Mouse (Mus musculus) forebrain, embryonic 16.5 days (tissue): ENCODE measurements at regions not wholly inside any gene's neighbourhood (a gene's known extent, or its start where the extent isn't known, plus 50 kb on each side); places are given as distances from the start of the nearest gene placed in this dataset.

ENCODE experiments used
- ATAC-seq: fragments of 200-750 bp; cut with Nextera tagmentation; 2 replicates; pipeline ENCODE4 v1.8.0; 2017; ENCODE audit warnings: mild to moderate bottlenecking, moderate library complexity
- H3K27ac ChIP-seq: fragments of 300-500 bp; sonication (generic); 2 replicates; pipeline ENCODE4 v1.5.1; 2014; ENCODE audit warnings: low read length, control low read depth
- H3K27me3 ChIP-seq: fragments of 300-500 bp; sonication (generic); replicated peaks from 2 replicates; pipeline ENCODE4 v1.6.1; 2014; ENCODE audit warnings: low read length; ENCODE audit not compliant: control insufficient read depth, insufficient read depth
- H3K36me3 ChIP-seq: fragments of 300-500 bp; sonication (generic); 2 replicates; pipeline ENCODE4 v1.6.1; 2014; ENCODE audit not compliant: control insufficient read depth, insufficient read depth
- H3K4me1 ChIP-seq: fragments of 300-500 bp; sonication (generic); replicated peaks from 2 replicates; pipeline ENCODE4 v1.6.1; 2014; ENCODE audit warnings: low read length; ENCODE audit not compliant: control insufficient read depth, insufficient read depth
- H3K4me2 ChIP-seq: fragments of 300-500 bp; sonication (generic); 2 replicates; pipeline ENCODE4 v1.6.1; 2014; ENCODE audit warnings: mild to moderate bottlenecking, low read length, control low read depth
- H3K4me3 ChIP-seq: fragments of 300-500 bp; sonication (generic); replicated peaks from 2 replicates; pipeline ENCODE4 v1.5.1; 2014; ENCODE audit warnings: mild to moderate bottlenecking, low read length, control low read depth
- H3K9ac ChIP-seq: fragments of 300-500 bp; sonication (generic); replicated peaks from 2 replicates; pipeline ENCODE4 v1.6.1; 2014; ENCODE audit warnings: low read depth, low read length, control low read depth
- H3K9me3 ChIP-seq: fragments of 300-500 bp; sonication (generic); 2 replicates; pipeline ENCODE4 v1.6.1; 2016; ENCODE audit warnings: low read length; ENCODE audit not compliant: control insufficient read depth
- WGBS: fragments of 180-500 bp; shearing (Covaris S2); extraction: QIAGEN DNeasy Blood & Tissue Kit; methylation state at CpG from one replicate; pipeline ENCODE4 v1.1.7; 2014; 5-methylcytosine and 5-hydroxymethylcytosine counted together

DNA sequence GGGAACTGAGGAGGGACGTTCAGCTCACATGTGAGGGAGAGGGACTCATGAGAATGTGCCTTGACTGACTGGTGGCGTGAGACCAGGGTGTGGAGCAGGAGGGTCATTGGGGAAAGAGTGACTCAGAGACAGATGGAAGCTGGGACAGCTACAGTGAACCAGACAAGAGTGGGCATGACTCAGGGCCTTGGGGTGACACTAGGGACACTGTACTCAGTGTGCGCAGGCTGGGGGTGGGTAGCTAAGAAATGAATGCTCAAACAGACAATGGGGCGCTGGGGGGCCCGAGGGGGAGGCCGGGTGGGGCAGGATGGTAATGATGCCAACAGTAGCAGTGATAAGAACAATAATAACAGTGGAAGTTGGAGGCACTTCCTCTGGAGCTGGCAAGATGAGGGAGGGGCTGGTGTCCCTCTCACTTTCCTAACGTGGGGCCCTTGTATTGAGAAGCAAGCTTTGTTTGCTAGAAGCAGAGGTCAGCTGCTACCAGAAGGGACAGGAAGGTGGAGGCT, 374.0 kb downstream of the Dhx35 start:
- Histone ChIP-seq H3K9ac (no peak overlapping the region), H3K27me3 (no peaks in the 10 kb centered on the region), H3K4me2 (no peak overlapping the region), H3K4me1 (no peaks in the 10 kb centered on the region), H3K36me3 (no peaks in the 10 kb centered on the region), H3K4me3 (no peak overlapping the region), H3K9me3 (no peaks in the 10 kb centered on the region), H3K27ac (no peak overlapping the region)
- WGBS, result 70% methylated on average over 7 of the region's 7 CpGs
- ATAC-seq, result no peak

DNA sequence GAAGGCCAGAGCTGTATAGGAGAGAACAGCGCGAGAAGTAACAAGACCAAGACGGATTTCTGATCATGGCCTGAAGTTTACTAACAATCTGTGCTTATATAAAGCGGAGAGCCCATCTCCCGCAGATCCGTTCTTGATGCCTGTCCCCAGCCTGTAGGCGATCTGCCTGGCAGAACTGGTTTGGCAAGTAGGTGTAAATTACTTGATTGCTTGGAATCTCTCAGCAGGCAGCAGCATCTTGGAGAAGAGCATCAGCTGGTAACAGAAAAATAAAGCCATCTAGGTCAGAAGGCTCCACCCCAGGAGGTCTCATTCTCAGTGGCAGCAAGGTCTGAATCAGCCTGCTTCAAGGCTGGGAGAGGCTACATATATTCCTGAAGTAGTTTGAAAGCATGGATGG, 401.5 kb downstream of the Dhx35 start:
- Histone ChIP-seq H3K27ac (no peak overlapping the region), H3K4me3 (no peak overlapping the region), H3K4me1 (no peaks in the 10 kb centered on the region), H3K27me3 (no peaks in the 10 kb centered on the region), H3K9me3 (no peaks in the 10 kb centered on the region), H3K4me2 (no peak overlapping the region), H3K9ac (no peak overlapping the region), H3K36me3 (no peaks in the 10 kb centered on the region)
- ATAC-seq, result no peak
- 60% methylated on average over 7 of the region's 7 CpGs for WGBS

DNA sequence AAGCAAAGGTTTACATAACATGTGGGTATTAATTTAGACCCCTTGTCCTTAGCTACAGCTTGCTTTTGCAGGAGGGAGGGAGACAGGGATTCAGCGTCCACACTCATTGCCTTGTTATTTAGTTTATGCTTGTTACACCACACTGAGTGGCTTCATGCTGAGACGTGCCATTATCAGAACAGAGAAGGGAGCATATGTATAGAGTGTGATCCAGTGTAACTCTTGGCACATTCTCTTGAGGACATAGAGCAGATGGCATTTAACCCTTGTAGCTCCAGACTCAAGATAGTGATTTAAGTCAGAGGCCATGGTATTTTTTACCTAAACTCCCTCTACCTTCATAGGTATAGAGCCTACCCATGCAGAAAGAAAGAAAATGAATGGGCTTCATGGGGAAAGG, 437.7 kb downstream of the Dhx35 start:
- Histone ChIP-seq H3K4me2 (no peak overlapping the region), H3K9ac (no peak overlapping the region), H3K27me3 (no peaks in the 10 kb centered on the region), H3K9me3 (no peaks in the 10 kb centered on the region), H3K4me3 (no peak overlapping the region), H3K36me3 (no peaks in the 10 kb centered on the region), H3K4me1 (peaks cover 7% of the 10 kb centered on the region), H3K27ac (no peak overlapping the region)
- 21% methylated on average over 2 of the region's 2 CpGs for WGBS
- ATAC-seq, result no peak

DNA sequence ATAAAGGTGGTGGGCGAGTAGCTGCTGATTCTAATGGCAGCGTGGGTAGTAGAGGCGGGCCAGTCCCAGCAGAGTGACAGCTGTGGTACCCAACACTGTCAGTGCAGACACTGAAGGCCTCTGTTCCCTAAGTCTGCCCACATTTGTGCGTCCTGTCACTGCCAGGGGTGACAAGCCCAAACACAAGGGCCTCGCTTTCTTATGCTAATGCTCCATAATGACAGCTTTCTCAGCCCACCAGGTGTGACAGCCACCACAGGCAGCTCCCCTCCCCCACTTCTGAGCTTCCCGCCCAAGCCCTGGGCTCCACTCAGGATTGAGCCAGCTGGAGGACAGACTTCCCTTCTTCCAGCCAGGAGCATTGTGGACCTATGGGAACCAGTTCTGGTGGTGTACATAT, 440.4 kb downstream of the Dhx35 start:
- peak; percentile 98 for ATAC-seq
- Histone ChIP-seq H3K9me3 (no peaks in the 10 kb centered on the region), H3K4me3 (no peak overlapping the region), H3K4me2 (no peak overlapping the region), H3K36me3 (no peaks in the 10 kb centered on the region), H3K27me3 (no peaks in the 10 kb centered on the region), H3K27ac (no peak overlapping the region), H3K4me1 (peaks cover 7% of the 10 kb centered on the region), H3K9ac (no peak overlapping the region)
- WGBS, result 2% methylated on average over 6 of the region's 6 CpGs

DNA sequence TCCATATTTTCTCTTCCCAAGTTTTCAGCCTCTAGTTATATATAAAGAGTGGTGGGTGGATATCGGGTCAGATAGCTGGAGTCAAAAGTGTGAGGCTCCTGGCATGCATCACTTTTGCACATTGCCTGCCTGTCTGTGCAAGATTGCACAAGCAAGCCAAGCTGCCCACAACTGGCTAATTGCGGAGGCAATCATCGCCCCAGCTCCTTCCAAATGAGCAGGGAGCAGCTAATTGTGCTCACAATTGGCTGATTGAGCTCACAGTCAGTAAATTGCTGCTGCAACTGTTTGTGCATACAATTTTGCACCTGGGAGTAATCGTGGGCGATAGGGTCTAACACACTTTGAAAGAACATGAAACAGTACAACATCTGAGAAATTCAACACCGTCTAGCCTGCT, 455.5 kb downstream of the Dhx35 start:
- no peak overlapping the region for H3K9ac ChIP-seq
- no peak overlapping the region for H3K4me2 ChIP-seq
- H3K36me3 ChIP-seq, result no peaks in the 10 kb centered on the region
- H3K27ac ChIP-seq, result peak overlapping the region; percentile 36; the same call in 1 of the 2 replicates
- 36% methylated on average over 6 of the region's 6 CpGs for WGBS
- ATAC-seq, result peak; percentile 75
- H3K4me3 ChIP-seq, result no peak overlapping the region
- H3K9me3 ChIP-seq, result no peaks in the 10 kb centered on the region
- peaks cover 4% of the 10 kb centered on the region for H3K4me1 ChIP-seq
- H3K27me3 ChIP-seq, result no peaks in the 10 kb centered on the region

DNA sequence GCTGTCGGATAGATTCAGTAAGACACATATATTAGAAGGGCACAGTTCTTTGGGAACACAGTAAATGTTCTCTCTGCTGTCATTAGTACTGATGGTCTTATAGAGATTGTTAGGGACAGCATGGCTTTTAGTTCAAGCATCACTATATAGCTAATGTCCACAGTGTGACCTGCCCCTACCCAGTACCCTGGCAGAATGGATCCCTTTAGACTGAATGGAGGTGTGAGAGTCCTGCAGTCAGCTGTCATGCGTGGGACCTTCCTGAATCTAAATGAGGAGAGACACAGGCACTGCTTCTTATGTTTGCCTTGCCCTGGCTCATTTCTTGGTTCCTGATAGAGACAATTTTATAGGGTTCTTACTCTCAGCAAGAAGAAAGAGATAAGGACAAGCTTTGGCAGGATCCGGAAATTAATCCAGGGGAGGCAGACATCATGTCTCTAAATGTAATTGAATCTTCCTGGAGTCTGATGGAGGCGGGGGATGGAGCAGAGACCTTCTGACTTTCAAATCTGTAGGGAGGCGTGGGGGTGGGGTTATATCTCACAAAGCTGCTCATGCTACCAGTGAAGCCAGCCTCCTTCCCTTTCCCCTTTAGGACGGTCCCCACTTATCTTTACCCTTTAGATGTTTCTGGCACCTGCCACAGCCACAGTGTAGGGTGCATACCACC, 456.5 kb downstream of the Dhx35 start:
- Histone ChIP-seq H3K4me3 (no peak overlapping the region), H3K27ac (no peak overlapping the region), H3K4me1 (peaks cover 4% of the 10 kb centered on the region), H3K27me3 (no peaks in the 10 kb centered on the region), H3K9me3 (no peaks in the 10 kb centered on the region), H3K9ac (no peak overlapping the region), H3K4me2 (no peak overlapping the region), H3K36me3 (no peaks in the 10 kb centered on the region)
- no peak for ATAC-seq
- 93% methylated on average over 6 of the region's 6 CpGs for WGBS

DNA sequence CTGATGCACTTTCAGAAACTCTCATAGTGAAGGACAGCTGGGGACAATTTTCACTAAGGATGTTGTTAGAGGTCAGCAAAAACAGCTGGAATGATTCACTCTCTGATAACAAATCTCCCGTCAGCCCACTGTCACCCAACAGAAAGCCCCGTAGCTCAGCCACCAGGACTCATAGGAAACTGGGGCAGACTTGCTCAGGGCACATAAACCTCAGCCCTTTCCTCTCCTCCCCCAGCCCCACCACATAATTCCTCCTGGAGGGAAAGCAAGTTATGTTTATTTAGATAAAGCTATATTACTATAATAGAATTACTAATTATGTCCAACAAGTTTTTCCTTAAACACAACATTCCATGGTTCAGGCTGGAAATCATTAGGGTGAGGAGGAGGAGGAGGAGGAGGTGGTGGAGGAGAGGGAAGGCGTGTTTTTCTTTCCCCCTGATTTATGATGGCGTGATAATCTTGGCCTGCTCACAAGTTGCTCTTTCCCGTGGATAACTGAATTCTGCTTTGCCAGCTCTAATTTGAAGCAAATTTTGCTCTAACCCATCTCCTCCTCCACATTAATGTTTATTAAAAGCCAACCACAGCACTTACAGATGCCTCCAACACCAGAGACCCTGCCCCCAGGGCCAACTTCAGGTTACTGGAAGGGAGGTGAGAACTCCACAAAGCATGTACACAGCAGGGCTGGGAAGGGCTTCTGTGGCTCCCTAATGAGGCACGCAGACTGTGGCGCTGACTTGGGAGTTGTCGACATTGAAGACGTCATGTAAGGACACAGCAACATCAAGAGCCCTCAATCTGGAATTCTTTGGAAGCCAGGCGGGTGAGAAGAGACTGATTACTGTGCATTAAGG, 475.8 kb downstream of the Dhx35 start:
- no peak for ATAC-seq
- no peaks in the 10 kb centered on the region for H3K4me1 ChIP-seq
- no peaks in the 10 kb centered on the region; the same call in 1 of the 2 replicates for H3K9me3 ChIP-seq
- no peak overlapping the region for H3K4me2 ChIP-seq
- H3K36me3 ChIP-seq, result no peaks in the 10 kb centered on the region
- H3K4me3 ChIP-seq, result no peak overlapping the region
- 79% methylated on average over 10 of the region's 10 CpGs for whole genome bisulfite sequencing
- no peak overlapping the region for H3K27ac ChIP-seq
- no peak overlapping the region for H3K9ac ChIP-seq
- H3K27me3 ChIP-seq, result no peaks in the 10 kb centered on the region

DNA sequence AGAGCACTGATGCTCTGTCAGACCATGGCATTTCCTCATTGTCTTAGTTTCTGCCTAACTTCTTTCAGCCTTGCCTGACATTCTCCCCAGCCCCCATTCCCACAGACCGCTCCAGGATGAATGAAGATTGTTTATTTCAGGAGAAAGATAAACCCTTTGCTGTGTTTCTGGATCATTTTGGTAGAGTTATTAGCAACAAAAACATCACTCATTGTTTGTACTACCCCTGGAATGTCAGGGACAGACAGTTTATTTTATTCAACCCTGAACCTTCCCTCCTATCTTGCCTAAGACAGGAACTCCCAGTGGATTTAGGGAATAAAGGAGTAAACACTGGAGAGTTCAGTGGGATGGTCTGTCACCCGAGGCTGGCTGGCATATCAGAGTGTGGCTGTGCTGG, 484.3 kb downstream of the Dhx35 start:
- H3K36me3 ChIP-seq, result no peaks in the 10 kb centered on the region
- no peaks in the 10 kb centered on the region for H3K27me3 ChIP-seq
- peaks cover 8% of the 10 kb centered on the region for H3K4me1 ChIP-seq
- H3K9ac ChIP-seq, result no peak overlapping the region
- WGBS, result 68% methylated on average over 2 of the region's 2 CpGs
- no peaks in the 10 kb centered on the region for H3K9me3 ChIP-seq
- no peak overlapping the region for H3K27ac ChIP-seq
- no peak for ATAC-seq
- no peak overlapping the region for H3K4me2 ChIP-seq
- H3K4me3 ChIP-seq, result no peak overlapping the region

DNA sequence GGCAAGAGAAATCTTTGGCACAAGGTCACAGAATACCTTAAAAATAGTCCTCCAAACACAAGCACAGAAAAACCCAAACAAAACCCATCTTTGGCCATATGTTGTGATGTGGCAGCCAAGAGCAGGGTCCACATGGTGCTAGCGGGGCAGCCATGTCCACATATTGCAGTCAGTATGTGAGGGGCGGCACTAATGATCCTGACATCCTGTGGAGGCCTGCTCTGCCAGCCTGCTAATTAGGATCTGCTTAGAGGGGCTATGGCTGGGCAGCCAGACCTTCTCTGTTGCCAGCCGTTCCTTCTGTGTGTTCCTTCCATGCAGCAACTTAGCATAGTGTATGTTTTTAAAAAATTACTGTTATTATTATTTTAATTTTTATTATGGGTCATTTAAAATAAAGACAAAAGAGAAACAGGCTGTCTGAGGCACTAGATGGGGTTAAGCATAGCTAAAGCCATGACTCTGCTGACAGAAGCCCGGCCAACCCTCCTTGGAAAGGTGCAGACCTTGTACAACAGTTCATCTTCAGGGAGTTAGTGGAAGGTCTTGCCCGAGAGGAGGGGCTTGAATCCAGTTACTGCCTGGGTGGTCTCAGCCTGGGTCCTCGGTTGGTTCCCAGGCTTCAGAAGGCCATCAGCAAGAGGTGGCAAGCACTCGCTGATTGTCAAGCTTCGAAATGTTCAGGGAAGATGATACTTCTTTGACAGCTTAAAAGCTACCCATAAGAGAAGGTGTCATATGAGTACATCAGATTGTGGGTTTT, 487.1 kb downstream of the Dhx35 start:
- WGBS, result 65% methylated on average over 8 of the region's 8 CpGs
- Histone ChIP-seq H3K9ac (no peak overlapping the region), H3K4me1 (peaks cover 15% of the 10 kb centered on the region), H3K27me3 (no peaks in the 10 kb centered on the region), H3K9me3 (no peaks in the 10 kb centered on the region), H3K27ac (no peak overlapping the region), H3K4me3 (no peak overlapping the region), H3K36me3 (no peaks in the 10 kb centered on the region), H3K4me2 (no peak overlapping the region)
- peak; percentile 80 for ATAC-seq
